Mouse (Mus musculus) intestine, postnatal 0 days (tissue): Measurements from ENCODE around the gene Cacna1e. TPM values are rescaled to one million over a fixed set of nuclear protein-coding genes. Genes with fewer than 3 reads are reported as not detected.

ENCODE experiments used
- ATAC-seq: fragments of 200-750 bp; cut with Nextera tagmentation; 2 replicates; pipeline ENCODE4 v1.8.0; 2017; ENCODE audit warnings: mild to moderate bottlenecking, moderate TSS enrichment, moderate library complexity
- H3K27ac ChIP-seq: fragments of 300-500 bp; sonication (generic); 2 replicates; pipeline ENCODE4 v1.5.1; 2014; ENCODE audit warnings: mild to moderate bottlenecking, low read depth, low read length, moderate library complexity
- H3K27me3 ChIP-seq: fragments of 300-500 bp; sonication (generic); replicated peaks from 2 replicates; pipeline ENCODE4 v1.6.1; 2014; ENCODE audit warnings: low read length, mixed read lengths; ENCODE audit not compliant: control insufficient read depth, insufficient read depth
- H3K36me3 ChIP-seq: fragments of 300-500 bp; sonication (generic); 2 replicates; pipeline ENCODE4 v1.6.1; 2014; ENCODE audit warnings: mild to moderate bottlenecking, moderate library complexity; ENCODE audit not compliant: control insufficient read depth, insufficient read depth
- H3K4me1 ChIP-seq: fragments of 300-500 bp; sonication (generic); replicated peaks from 2 replicates; pipeline ENCODE4 v1.6.1; 2014; ENCODE audit warnings: antibody characterized with exemption, low read length, mixed read lengths; ENCODE audit not compliant: control insufficient read depth, insufficient read depth
- H3K4me2 ChIP-seq: fragments of 300-500 bp; sonication (generic); replicated peaks from 2 replicates; pipeline ENCODE4 v1.6.1; 2014; ENCODE audit warnings: low read depth, mild to moderate bottlenecking, moderate library complexity
- H3K4me3 ChIP-seq: fragments of 300-500 bp; sonication (generic); 2 replicates; pipeline ENCODE4 v1.5.1; 2014; ENCODE audit warnings: low read depth, low read length
- H3K9ac ChIP-seq: fragments of 300-500 bp; sonication (generic); 2 replicates; pipeline ENCODE4 v1.6.1; 2014; ENCODE audit warnings: mild to moderate bottlenecking, low read depth, low read length
- H3K9me3 ChIP-seq: fragments of 300-500 bp; sonication (generic); 2 replicates; pipeline ENCODE4 v1.6.1; 2016; ENCODE audit warnings: mixed run types; ENCODE audit not compliant: control insufficient read depth
- CTCF ChIP-seq: sonication (generic); IDR thresholded peaks from 2 replicates; pipeline ENCODE4 v1.5.1; 2016; ENCODE audit warnings: low read depth, mild to moderate bottlenecking, control low read depth, antibody characterized with exemption, moderate library complexity
- WGBS: fragments of 180-500 bp; shearing (Covaris S2); extraction: QIAGEN DNeasy Blood & Tissue Kit; methylation state at CpG from one replicate; pipeline ENCODE4 v1.1.7; 2014; 5-methylcytosine and 5-hydroxymethylcytosine counted together
- polyA plus RNA-seq: library from polyadenylated mRNA; unstranded; fragments of >200 nt; fragmentation: Nextera tagmentation; extraction: Ambion mirVana; gene quantifications from 2 replicates; pipeline ENCODE4 v1.2.1, GENCODE M21; 2015

The Cacna1e gene
- polyA plus RNA-seq, 1 experiment from 2014 or later, result 0.74 TPM

GRCm38 (mm10) chr1:154843427-154843826 is 40.9 kb downstream of the Cacna1e start:
- 87% methylated on average over 2 of the region's 2 CpGs for WGBS
- no peaks in the 10 kb centered on the region for H3K4me1 ChIP-seq
- no peak overlapping the region for H3K4me3 ChIP-seq
- no peak for TF ChIP-seq CTCF
- ATAC-seq, result no peak
- no peak overlapping the region for H3K27ac ChIP-seq
- H3K27me3 ChIP-seq, result no peaks in the 10 kb centered on the region
- no peak overlapping the region for H3K4me2 ChIP-seq
- H3K9ac ChIP-seq, result no peak overlapping the region
- no peaks in the 10 kb centered on the region for H3K36me3 ChIP-seq
- H3K9me3 ChIP-seq, result no peaks in the 10 kb centered on the region

- H3K36me3 ChIP-seq, result no peaks in the 10 kb centered on the region
- H3K4me2 ChIP-seq, result no peak overlapping the region
- no peaks in the 10 kb centered on the region for H3K9me3 ChIP-seq
- no peak overlapping the region for H3K4me3 ChIP-seq
- no peak for TF ChIP-seq CTCF
- WGBS, result 41% methylated on average over 5 of the region's 5 CpGs
- no peak overlapping the region for H3K9ac ChIP-seq
- no peak overlapping the region for H3K27ac ChIP-seq
- H3K4me1 ChIP-seq, result no peaks in the 10 kb centered on the region
- ATAC-seq, result no peak
- no peaks in the 10 kb centered on the region for H3K27me3 ChIP-seq
Observed at GRCm38 (mm10) chr1:154842336-154842735, 42.0 kb downstream of the Cacna1e start.

GRCm38 (mm10) chr1:154841057-154841630 is 43.2 kb downstream of the Cacna1e start:
- Histone ChIP-seq H3K27me3 (no peaks in the 10 kb centered on the region), H3K4me1 (no peaks in the 10 kb centered on the region), H3K27ac (no peak overlapping the region), H3K36me3 (no peaks in the 10 kb centered on the region), H3K4me3 (no peak overlapping the region), H3K4me2 (no peak overlapping the region), H3K9ac (no peak overlapping the region), H3K9me3 (no peaks in the 10 kb centered on the region)
- 59% methylated on average over 6 of the region's 6 CpGs for WGBS
- ATAC-seq, result no peak
- TF ChIP-seq CTCF, result no peak

GRCm38 (mm10) chr1:154839272-154839671 is 45.0 kb downstream of the Cacna1e start:
- Histone ChIP-seq H3K4me1 (no peaks in the 10 kb centered on the region), H3K9me3 (no peaks in the 10 kb centered on the region), H3K27me3 (no peaks in the 10 kb centered on the region), H3K4me2 (no peak overlapping the region), H3K27ac (no peak overlapping the region), H3K4me3 (no peak overlapping the region), H3K36me3 (no peaks in the 10 kb centered on the region), H3K9ac (no peak overlapping the region)
- 88% methylated on average over 4 of the region's 4 CpGs for WGBS
- TF ChIP-seq CTCF, result no peak
- no peak for ATAC-seq

GRCm38 (mm10) chr1:154836473-154836872 is 47.8 kb downstream of the Cacna1e start:
- H3K9me3 ChIP-seq, result no peaks in the 10 kb centered on the region
- H3K36me3 ChIP-seq, result no peaks in the 10 kb centered on the region
- H3K9ac ChIP-seq, result no peak overlapping the region
- H3K4me2 ChIP-seq, result no peak overlapping the region
- no peak for ATAC-seq
- no peaks in the 10 kb centered on the region for H3K27me3 ChIP-seq
- WGBS, result 85% methylated on average over 5 of the region's 5 CpGs
- H3K4me3 ChIP-seq, result no peak overlapping the region
- no peak overlapping the region for H3K27ac ChIP-seq
- TF ChIP-seq CTCF, result no peak
- no peaks in the 10 kb centered on the region for H3K4me1 ChIP-seq

- Histone ChIP-seq H3K4me3 (no peak overlapping the region), H3K9ac (no peak overlapping the region), H3K4me1 (no peaks in the 10 kb centered on the region), H3K27ac (no peak overlapping the region), H3K27me3 (no peaks in the 10 kb centered on the region), H3K36me3 (no peaks in the 10 kb centered on the region), H3K9me3 (no peaks in the 10 kb centered on the region), H3K4me2 (no peak overlapping the region)
- 68% methylated on average over 9 of the region's 9 CpGs for WGBS
- ATAC-seq, result no peak
- TF ChIP-seq CTCF, result no peak
Observed at GRCm38 (mm10) chr1:154832168-154832539, 52.1 kb downstream of the Cacna1e start.
